Mouse (Mus musculus) testis, adult 2 months (tissue): ENCODE measurements around the gene Olfr1441.

Source experiments
- CTCF ChIP-seq: fragments of 200-500 bp; IDR thresholded peaks from 2 replicates; pipeline ENCODE4 v1.5.1; 2012; ENCODE audit warnings: low read depth, mild to moderate bottlenecking, inconsistent platforms, low read length, moderate library complexity; ENCODE audit not compliant: control insufficient read depth, insufficient read depth, insufficient replicate concordance
- POLR2A ChIP-seq: fragments of 200-500 bp; IDR thresholded peaks from 2 replicates; pipeline ENCODE4 v1.6.1; 2012; ENCODE audit warnings: low read depth, mild to moderate bottlenecking, inconsistent platforms, low read length, moderate library complexity; ENCODE audit not compliant: control insufficient read depth

DNA sequence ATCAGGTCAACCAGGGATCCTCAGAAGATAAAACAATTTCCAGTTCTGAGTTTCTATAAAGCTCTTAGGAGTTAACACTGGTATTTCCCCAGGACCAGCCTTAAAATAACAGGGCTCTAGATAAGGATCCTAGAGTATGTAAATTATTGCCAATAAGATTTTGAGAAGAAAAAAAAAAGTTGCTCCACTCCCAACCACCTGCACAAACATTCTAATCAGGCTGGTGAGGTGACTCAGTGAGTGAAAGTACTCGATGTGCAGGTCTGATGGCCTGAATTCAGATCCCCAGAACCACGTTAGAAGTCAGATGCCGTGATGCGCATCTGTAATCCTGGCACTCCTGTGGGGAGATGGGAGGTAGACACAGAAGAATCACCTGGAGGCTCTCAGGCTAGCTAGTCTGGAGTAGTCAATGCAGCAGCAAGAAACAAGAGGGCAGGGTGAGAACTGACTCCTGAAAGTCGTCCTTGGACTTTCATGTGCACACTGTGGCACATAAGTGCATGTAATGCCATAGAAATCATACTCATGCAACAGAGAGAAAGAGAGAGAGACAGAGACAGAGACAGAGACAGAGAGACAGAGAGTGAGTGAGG lies 55.2 kb downstream of the Olfr1441 start:
- TF ChIP-seq POLR2A (no peak), CTCF (no peak)
